Mouse (Mus musculus): ENCODE results near the gene Carm1. TPM values are rescaled to one million over a fixed set of nuclear protein-coding genes. Genes with fewer than 3 reads are reported as not detected.
"Not testable (repeated sequence)": the region's sequence is repeated elsewhere in the genome, so short reads cannot be mapped to it uniquely, and the experiment has no call there.

Gene Carm1
- polyA plus RNA-seq, 1 experiment: 36.2 TPM

DNA sequence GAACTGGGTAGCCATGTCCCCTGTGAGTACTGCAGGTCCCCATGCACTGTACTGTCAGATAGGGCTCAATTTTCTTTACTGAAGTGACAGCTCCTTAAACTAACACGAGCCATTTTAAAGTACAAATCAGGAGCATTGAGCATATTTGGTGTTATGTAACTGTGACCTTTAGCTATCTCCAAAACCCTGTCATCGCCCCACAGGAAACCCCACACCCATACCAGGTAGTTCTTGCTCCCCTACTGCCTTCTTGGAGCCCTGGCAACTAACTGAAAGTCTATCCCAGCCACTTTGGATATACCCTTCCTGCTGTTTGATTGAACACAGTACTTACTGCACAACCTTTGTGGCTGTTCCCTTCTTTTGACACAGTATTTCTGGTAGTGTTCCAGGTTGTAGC, 20.4 kb downstream of the Carm1 start:
- DNase-seq (ENCODE audit: low read depth, low spot score): no peak
- 65% methylated on average over 2 of the region's 2 CpGs for WGBS

DNA sequence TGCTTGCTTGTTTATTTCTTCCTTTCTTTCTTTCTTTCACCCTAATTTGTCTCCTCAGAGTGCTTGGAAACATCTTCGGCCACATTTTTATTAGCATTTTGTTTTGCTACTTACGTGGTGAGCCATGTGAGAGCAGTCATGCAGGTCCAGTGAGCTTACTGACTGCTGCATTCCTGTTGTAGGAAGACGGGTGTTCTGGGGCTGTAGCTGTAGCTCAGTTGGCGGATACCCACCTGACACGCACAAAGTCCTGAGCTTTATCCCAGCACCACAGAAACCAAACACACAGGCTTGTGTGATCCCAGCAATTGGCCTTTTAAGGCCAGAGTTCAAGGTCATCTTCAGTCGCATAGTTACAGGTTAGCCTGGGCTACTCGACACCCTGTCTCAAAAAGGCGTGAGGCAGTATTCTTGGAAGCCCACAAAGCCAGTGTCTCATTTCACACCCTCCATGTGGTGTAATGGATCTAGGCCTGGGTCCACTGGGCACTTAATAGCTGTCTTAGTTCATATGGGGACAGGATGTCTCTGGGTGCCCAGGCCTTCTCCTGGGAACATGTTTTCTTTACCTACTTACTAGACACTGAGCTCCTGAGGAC, 22.1 kb downstream of the Carm1 start:
- DNase-seq (ENCODE audit: low read depth, low spot score): no peak
- 86% methylated on average over 8 of the region's 8 CpGs for WGBS

- WGBS: 92% methylated on average over 8 of the region's 8 CpGs
- no peak for DNase-seq (ENCODE audit: low read depth, low spot score)
Observed at GRCm38 (mm10) chr9:21574012-21574801, 27.5 kb downstream of the Carm1 start.

GRCm38 (mm10) chr9:21575253-21575652, 28.6 kb downstream of the Carm1 start:
- DNase-seq (ENCODE audit: low read depth, low spot score): no peak
- WGBS: 92% methylated on average over 10 of the region's 10 CpGs

GRCm38 (mm10) chr9:21576286-21576685, 29.6 kb downstream of the Carm1 start:
- WGBS: 93% methylated on average over 1 of the region's 1 CpGs
- DNase-seq (ENCODE audit: low read depth, low spot score): no peak

DNA sequence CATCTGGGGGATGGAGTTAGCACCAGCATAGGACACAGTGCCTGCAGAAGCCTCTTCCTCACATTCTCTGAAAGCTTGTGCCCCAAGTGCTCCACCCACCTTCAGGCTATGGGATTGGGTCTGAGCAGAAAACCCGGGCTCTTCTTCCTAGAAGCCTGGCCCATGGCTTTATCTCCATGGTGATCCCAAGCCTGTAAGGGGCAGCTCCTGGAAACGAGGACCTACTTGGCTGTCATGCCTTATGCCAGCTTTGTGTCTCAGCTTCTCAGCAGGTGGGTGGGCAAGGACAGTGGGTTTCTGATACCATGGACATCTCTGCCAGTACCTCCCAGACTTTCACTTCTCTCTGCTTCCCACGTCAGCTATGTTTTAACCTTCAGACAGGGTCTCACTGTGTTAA, 31.5 kb downstream of the Carm1 start:
- DNase-seq (ENCODE audit: low read depth, low spot score): no peak
- WGBS: 81% methylated on average over 3 of the region's 3 CpGs

DNA sequence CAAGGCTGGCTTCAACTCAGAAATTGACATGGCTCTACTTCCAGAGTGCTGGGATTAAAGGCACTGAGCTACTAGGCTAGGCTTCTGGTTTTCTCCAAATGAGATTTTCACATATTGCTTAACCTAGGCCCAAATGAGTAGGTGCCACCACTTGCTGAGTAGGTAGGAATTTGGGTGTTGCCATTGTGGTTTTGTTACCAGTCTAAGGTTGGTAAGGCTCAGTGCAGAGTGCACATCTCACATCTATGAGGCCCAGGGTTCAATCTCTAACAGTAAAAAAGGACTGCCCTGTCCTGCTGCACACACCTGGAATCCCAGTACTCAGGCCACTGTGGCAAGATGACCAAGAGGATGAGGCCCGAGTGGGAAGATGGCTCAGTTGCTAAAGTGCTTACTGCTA, 38.7 kb downstream of the Carm1 start:
- 90% methylated on average over 1 of the region's 1 CpGs for WGBS

GRCm38 (mm10) chr9:21587678-21588349, 41.1 kb downstream of the Carm1 start:
- DNase-seq (ENCODE audit: low read depth, low spot score): no peak
- WGBS: 79% methylated on average over 23 of the region's 23 CpGs

More for the DNA sequence above, 38.7 kb downstream of the Carm1 start:
- DNase-seq (ENCODE audit: low read depth, low spot score): no peak

DNA sequence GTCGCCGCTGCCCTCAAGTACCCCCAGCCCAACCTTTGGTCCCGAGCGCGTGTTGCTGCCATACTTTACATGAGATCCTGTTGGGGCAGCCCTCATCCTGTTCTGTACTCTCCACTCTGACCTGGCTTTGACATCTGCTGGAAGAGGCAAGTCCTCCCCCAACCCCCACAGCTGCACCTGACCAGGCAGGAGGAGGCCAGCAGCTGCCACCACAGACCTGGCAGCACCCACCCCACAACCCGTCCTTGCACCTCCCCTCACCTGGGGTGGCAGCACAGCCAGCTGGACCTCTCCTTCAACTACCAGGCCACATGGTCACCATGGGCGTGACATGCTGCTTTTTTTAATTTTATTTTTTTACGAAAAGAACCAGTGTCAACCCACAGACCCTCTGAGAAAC, 41.7 kb downstream of the Carm1 start:
- DNase-seq (ENCODE audit: low read depth, low spot score): no peak

GRCm38 (mm10) chr9:21589538-21589937, 42.8 kb downstream of the Carm1 start:
- no peak for DNase-seq (ENCODE audit: low read depth, low spot score)

More for the DNA sequence above, 41.7 kb downstream of the Carm1 start:
- WGBS: 78% methylated on average over 8 of the region's 8 CpGs

GRCm38 (mm10) chr9:21591127-21591830, 44.6 kb downstream of the Carm1 start:
- no peak for DNase-seq (ENCODE audit: low read depth, low spot score)
- WGBS: 75% methylated on average over 6 of the region's 6 CpGs

More at GRCm38 (mm10) chr9:21589538-21589937, 42.8 kb downstream of the Carm1 start:
- WGBS: 87% methylated on average over 5 of the region's 5 CpGs

DNA sequence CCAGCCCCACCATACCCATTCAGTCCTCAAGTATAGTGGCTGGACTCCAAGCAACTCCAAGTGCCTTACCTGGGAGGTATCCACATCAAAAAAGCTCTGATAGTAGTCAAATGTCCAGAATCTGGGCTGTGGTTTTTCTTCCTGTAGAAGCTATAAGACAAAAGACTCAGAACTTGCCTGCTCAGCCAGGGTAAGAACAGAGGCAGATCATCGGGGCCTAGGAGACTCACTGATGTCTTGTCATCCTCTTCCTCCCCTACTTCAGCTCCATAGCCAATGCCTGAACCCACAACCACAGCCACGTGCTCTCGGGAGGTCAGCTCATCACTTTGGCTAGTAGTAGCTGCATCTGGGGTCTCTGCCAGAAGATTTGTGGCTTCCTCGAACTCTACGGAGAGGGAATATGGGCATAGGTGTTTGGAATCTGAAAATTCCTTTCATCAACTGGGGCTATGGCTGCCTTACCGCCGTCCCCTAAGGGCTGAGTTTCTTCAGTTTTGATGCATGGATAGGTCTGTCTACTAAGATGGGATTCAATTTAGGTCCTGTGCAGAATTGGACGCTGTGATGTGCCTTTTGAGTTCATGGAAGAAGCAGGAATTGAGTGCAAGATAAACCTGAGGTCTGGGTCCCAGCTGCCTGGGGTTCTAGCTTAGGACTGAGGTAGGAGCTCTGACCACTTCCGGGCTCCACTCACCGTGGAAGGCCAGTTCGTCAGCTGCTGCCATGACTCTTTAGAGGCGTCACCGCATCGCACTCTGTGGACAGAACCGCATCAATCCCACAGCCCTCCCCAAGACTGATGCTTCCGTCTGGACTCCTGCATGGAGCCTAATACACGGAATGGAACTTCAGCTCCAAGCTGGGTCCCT, 45.4 kb downstream of the Carm1 start:
- WGBS: 13% methylated on average over 17 of the region's 17 CpGs
- no peak for DNase-seq (ENCODE audit: low read depth, low spot score)

GRCm38 (mm10) chr9:21592703-21593121, 46.0 kb downstream of the Carm1 start, which contains the start of the genes Timm29 and Yipf2:
TSS of gene Timm29 (plus strand) at chr9:21592722.
TSS of gene Yipf2 (minus strand) at chr9:21592828.
- peak; percentile 93 for DNase-seq (ENCODE audit: low read depth, low spot score)
- under 1% methylated on average over 30 of the region's 30 CpGs for WGBS

GRCm38 (mm10) chr9:21593122-21593721, 46.5 kb downstream of the Carm1 start:
- no peak for DNase-seq (ENCODE audit: low read depth, low spot score)

GRCm38 (mm10) chr9:21594350-21594749, 47.7 kb downstream of the Carm1 start:
- 82% methylated on average over 8 of the region's 8 CpGs for WGBS
- not testable (repeated sequence) for DNase-seq (ENCODE audit: low read depth, low spot score)

More at GRCm38 (mm10) chr9:21593122-21593721, 46.5 kb downstream of the Carm1 start:
- under 1% methylated on average over 69 of the region's 69 CpGs for WGBS

DNA sequence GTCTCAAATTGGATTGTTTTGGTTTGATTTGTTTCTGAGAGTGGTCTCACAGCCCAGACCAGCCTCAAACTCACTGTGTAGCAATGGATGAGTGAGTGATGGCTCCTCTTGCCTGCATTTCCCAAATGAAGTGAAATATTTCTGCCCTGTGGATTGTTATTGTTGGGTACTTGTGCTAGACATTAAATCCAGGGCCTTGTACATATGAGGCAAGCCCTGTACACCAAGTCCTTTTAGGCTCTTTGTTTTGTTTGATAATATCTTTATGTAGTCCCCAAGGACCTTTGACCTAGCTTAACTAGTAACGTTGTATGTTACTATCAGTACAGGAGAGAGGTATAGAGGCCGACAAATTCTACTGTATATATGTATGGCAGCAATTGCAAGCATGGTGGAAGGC, 48.1 kb downstream of the Carm1 start:
- no peak for DNase-seq (ENCODE audit: low read depth, low spot score)
- WGBS: 39% methylated on average over 2 of the region's 2 CpGs

- WGBS: 24% methylated on average over 2 of the region's 2 CpGs
- DNase-seq (ENCODE audit: low read depth, low spot score): no peak
Observed at GRCm38 (mm10) chr9:21598198-21598597, 51.5 kb downstream of the Carm1 start.

DNA sequence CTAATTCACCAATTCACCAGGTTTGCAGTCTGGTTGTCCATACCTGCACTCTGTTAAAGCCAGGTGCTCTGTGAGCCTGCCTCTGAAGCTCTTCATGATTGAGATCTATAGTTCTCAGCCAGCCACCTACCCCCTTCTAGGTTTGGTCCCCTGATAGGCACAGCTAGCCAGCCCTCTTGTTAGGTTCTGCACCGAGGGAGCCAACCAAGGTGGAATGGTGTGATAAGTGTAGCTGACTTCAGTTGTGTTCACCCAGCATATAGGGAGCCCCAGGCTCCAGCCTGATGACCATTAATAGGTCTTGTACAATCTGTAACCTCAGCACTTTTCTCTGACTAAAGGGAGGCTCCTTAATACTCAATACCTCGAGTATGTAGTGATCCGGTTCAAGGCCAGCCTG, 53.5 kb downstream of the Carm1 start:
- 74% methylated on average over 3 of the region's 3 CpGs for WGBS
- no peak for DNase-seq (ENCODE audit: low read depth, low spot score)
